Mouse (Mus musculus): Measurements from ENCODE around the gene Lpcat3. TPM values are rescaled to one million over a fixed set of nuclear protein-coding genes. Genes with fewer than 3 reads are reported as not detected.
"Not testable (repeated sequence)": the region's sequence is repeated elsewhere in the genome, so short reads cannot be mapped to it uniquely, and the experiment has no call there.

The Lpcat3 gene
- total RNA-seq, 2 experiments from 2014 or later: 22.4 to 32.8 TPM

GRCm38 (mm10) chr6:124676171-124676570, 13.3 kb downstream of the Lpcat3 start:
- ATAC-seq (ENCODE audit: poor library complexity, severe bottlenecking): no peak

GRCm38 (mm10) chr6:124678769-124679168, 15.9 kb downstream of the Lpcat3 start:
- ATAC-seq (ENCODE audit: poor library complexity, severe bottlenecking): no peak

GRCm38 (mm10) chr6:124679486-124679885, 16.7 kb downstream of the Lpcat3 start:
- ATAC-seq (ENCODE audit: poor library complexity, severe bottlenecking): no peak

- peak; percentile 76 for ATAC-seq (ENCODE audit: poor library complexity, severe bottlenecking)
Observed at GRCm38 (mm10) chr6:124682291-124682690, 19.5 kb downstream of the Lpcat3 start.

- no peak for ATAC-seq (ENCODE audit: poor library complexity, severe bottlenecking)
Observed at GRCm38 (mm10) chr6:124683591-124684417, 21.0 kb downstream of the Lpcat3 start.

GRCm38 (mm10) chr6:124685606-124686386, 23.0 kb downstream of the Lpcat3 start:
- ATAC-seq (ENCODE audit: poor library complexity, severe bottlenecking): no peak

- ATAC-seq (ENCODE audit: poor library complexity, severe bottlenecking): not testable (repeated sequence)
Observed at GRCm38 (mm10) chr6:124686644-124687043, 23.8 kb downstream of the Lpcat3 start.

GRCm38 (mm10) chr6:124688151-124688758, 25.4 kb downstream of the Lpcat3 start:
- ATAC-seq (ENCODE audit: poor library complexity, severe bottlenecking): peak; percentile 83

- no peak for ATAC-seq (ENCODE audit: poor library complexity, severe bottlenecking)
Observed at GRCm38 (mm10) chr6:124689011-124689410, 26.2 kb downstream of the Lpcat3 start.

- ATAC-seq (ENCODE audit: poor library complexity, severe bottlenecking): no peak
Observed at GRCm38 (mm10) chr6:124690517-124690916, 27.7 kb downstream of the Lpcat3 start.

GRCm38 (mm10) chr6:124693243-124693981, 30.6 kb downstream of the Lpcat3 start:
- no peak for ATAC-seq (ENCODE audit: poor library complexity, severe bottlenecking)

GRCm38 (mm10) chr6:124694166-124694955, 31.5 kb downstream of the Lpcat3 start:
- ATAC-seq (ENCODE audit: poor library complexity, severe bottlenecking): peak; percentile 45; the same call in 1 of the 2 replicates

- ATAC-seq (ENCODE audit: poor library complexity, severe bottlenecking): no peak
Observed at GRCm38 (mm10) chr6:124696441-124697150, 33.8 kb downstream of the Lpcat3 start.

GRCm38 (mm10) chr6:124698751-124699150, 35.9 kb downstream of the Lpcat3 start:
- no peak for ATAC-seq (ENCODE audit: poor library complexity, severe bottlenecking)

GRCm38 (mm10) chr6:124699366-124699765, 36.5 kb downstream of the Lpcat3 start:
- no peak for ATAC-seq (ENCODE audit: poor library complexity, severe bottlenecking)

- no peak for ATAC-seq (ENCODE audit: poor library complexity, severe bottlenecking)
Observed at GRCm38 (mm10) chr6:124699962-124700610, 37.3 kb downstream of the Lpcat3 start.

GRCm38 (mm10) chr6:124701338-124701737, 38.5 kb downstream of the Lpcat3 start:
- ATAC-seq (ENCODE audit: poor library complexity, severe bottlenecking): no peak

GRCm38 (mm10) chr6:124702102-124702783, 39.4 kb downstream of the Lpcat3 start:
- no peak for ATAC-seq (ENCODE audit: poor library complexity, severe bottlenecking)
